Mouse (Mus musculus) kidney, postnatal 25 days (tissue): ENCODE measurements around the gene Spdl1.
"Not testable (repeated sequence)": the region's sequence is repeated elsewhere in the genome, so short reads cannot be mapped to it uniquely, and the experiment has no call there.

ENCODE experiments used
- DNase-seq, 2 experiments: peaks; one replicate each; pipeline ENCODE4 v3.0.0; 2021; ENCODE audit warnings: mixed read lengths in 2 of 2

The Spdl1 gene

GRCm38 (mm10) chr11:34833318-34834086 is at the start of gene Spdl1:
TSS of gene Spdl1 (minus strand) at chr11:34833641.
- DNase-seq = peak; percentile 96 to 99

DNA sequence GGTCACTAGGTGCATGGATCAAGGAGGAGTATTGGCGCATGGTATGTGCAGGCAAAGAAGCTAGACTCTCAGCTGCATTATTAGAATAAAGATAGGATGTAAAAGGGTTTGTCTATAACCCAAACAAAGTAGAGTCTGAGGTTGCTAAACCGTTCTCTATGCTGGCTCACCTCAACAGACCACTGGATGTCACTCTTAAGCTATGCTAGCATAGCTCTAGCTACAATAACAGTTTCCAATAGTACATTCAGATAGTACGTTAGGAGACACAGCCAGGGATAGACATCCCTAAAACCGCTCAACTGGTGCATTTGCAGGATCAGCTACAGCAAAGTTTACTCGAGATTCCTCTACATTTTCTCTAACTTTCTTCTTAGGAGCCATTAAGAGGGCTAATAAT is 48.1 kb upstream of the Spdl1 start:
- DNase-seq = peak in 1 of 2 experiments; percentile 31

DNA sequence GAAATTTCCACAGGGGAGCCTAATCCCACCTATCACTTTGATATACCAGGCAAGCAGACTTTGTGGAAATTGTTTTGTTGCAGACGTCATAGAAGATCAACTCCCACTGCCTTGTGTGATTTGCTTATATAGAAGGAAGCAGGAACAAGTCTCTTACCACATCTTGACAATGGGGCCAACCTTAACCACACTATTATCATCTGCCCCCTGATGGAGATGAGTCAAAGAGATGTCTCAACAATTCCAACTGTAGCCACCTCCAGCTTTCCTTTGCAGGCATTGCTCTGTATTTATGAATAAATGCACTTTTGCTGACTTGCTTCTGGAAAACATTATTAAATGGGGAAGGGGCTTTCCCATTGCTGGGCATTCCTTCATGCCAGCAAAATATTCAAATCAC is 46.2 kb upstream of the Spdl1 start:
- no peak for DNase-seq

DNA sequence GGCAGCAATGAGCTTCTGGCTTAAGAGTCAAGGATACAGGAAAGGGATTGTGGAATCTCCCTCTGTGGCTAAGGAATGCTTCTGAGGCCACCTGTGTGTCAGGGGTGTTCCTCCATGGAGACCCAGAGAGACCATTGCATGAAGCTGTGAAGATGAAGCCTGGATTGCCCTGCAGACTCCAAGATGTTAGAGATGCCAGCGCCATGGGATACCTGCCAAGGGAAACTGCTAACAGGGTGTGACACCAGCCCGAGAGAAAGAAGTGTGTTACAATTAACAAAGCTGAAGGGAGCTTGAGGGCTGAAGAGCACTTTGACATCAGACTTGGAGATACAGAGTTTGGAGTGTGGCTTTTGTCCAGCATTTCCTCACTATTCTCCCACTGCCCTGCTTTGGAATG is 40.4 kb upstream of the Spdl1 start:
- DNase-seq = no peak

GRCm38 (mm10) chr11:34872432-34872831 is 39.0 kb upstream of the Spdl1 start:
- DNase-seq = no peak

GRCm38 (mm10) chr11:34871991-34872390 is 38.5 kb upstream of the Spdl1 start:
- DNase-seq = no peak

DNA sequence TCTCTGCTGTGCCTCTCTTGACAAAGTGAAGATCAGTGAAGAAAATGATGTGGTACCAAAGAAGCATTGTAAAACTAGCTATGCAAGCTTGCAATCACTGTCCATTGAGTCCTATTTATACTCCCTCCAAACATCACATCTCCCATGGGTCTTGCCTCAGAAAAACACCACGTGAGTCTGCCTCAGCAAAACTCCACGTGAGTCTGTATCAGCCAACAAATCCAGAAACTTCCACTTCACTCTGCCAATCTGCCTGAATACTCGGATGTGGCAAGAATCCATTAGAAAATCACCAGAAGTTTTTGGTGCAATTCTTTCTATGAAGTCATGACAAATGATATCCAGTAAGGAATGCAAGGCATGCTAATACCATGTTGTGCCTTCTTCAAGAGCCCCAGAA is 38.0 kb upstream of the Spdl1 start:
- DNase-seq = no peak

DNA sequence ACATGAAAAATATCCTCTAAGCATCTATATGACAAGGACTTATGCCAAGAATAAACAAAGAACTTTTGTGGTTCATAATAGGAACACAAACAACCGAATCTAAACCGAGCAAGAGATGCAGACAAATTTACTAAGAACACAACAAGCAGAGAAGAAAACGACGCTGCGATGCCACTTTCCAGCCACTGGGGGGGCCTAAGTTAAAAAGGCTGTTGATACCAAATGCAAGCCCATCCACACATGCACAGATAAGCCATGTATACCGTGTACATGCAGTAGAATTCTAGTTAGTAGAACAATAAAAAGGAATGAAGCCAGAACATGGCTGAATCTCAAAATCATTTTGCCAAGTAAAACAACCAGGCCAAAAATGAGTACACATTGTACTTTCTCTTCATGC is 35.2 kb upstream of the Spdl1 start:
- no peak for DNase-seq

DNA sequence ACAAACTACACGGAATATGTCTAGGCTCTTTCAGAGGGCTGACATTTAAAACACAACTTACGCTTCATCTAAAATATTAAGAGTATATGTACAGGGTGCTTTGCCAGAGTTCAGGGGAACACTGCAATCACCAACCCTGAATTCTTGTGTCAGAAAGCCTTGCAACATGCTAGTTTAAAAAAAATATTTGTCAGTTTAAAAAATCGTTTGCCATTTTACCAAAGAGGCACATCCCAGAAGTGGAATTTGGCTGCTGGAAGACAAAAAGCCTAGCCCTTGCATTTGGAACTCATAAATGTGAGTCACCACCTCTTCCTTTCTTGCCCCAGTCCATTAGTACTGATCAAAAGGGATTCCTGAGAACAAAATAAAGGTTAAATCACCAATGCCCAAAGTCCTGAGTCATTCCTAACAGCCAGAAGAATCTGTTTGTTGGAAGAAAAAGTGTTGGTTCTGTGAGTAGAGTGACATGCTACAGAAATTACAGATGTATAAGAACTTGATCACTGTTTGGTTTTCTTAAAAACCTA is 32.4 kb upstream of the Spdl1 start:
- DNase-seq = no peak

DNA sequence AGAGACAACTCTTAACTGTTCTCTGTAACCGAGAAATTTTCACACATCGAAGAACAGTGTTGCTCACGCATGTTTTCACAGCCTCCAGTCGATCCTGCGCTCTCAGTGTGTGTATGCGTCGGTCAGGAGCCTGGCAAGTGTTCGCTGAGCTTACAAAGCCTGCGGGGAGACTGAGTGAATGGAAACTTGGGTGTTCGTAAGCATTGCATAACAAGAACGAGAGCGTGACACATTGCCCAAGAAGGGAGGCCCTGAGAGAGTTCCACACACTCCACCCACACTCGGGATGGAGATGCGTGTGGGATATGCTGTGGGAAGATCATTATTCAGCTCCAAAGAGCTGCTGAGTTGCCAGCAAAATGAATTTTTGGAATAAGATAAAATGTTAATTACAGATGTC is 31.7 kb upstream of the Spdl1 start:
- no peak for DNase-seq

DNA sequence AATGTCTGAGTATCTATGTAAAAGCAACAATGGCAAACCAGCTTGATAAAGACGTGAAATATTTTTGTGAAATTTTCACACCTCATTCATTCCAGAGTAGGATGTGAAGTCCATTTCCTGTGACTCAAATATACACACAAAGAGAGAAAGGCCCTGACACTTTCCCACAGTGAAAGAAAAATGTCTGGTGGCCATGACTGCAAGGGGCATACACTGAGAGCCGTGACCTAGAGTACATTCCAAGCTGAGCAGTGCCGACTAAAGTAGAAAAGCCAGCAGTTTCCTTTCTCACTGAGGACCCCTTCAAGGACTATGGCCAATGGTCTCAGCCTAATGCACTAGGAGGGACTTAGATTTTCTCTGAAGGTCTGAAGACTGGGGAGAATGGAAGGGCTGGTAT is 23.2 kb upstream of the Spdl1 start:
- no peak for DNase-seq

- no peak for DNase-seq
Observed at GRCm38 (mm10) chr11:34846268-34846652, 12.8 kb upstream of the Spdl1 start.

DNA sequence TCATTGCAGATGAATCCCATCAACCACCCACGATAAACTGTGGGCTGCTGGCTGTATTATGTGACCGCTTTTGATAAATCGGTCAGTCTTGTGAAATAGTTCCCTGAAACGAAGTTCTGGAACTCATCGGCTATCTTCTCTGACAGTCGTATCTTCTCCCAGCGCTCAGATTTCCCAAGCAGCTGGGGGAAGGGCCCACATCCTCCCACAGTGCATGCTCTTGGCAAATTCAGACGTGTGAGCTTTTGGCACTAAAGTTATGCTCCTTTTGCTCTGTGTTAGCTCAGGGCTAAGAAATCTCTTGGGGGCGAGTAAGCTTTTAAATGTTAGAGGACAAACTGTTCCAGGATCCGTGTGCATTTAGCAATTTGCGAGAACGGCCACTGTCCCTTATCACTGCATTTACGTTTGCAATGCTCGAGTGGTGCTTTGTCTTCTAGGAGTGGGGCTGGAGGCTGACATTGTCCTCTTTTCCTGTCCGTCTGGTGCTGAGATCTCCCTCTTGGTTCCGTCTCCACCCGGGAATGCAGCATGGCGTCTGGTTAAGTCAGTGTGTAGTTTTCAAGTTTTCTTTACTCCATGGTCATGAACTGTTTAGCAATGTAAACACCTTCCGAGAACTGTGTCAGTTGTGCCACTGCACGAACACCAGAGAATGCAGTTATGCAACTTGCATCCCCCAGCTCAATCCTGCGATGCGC is 12.3 kb upstream of the Spdl1 start:
- DNase-seq = peak; percentile 7 to 45

DNA sequence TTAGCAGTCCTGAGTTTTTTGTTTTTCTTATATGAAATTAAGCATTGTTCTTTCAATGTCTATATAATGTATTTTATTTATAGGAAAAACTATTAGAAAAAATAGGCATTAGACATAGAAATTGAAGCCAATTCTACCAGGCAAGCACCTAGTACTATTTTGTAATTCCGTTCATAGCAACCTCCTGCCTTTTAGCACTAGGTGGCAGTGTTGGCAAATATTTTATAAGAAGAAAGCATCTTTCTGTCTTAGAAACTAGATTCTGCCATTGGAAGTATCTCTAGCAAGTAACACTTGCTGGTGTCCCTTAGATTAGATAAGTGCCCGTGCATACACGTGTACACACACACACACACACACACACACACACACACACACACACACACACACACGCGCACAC is 10.1 kb upstream of the Spdl1 start:
- peak in 1 of 2 experiments; percentile 21 for DNase-seq

- no peak for DNase-seq
Observed at GRCm38 (mm10) chr11:34840283-34840682, 6.8 kb upstream of the Spdl1 start.

- DNase-seq = no peak
Observed at GRCm38 (mm10) chr11:34839051-34839450, 5.6 kb upstream of the Spdl1 start.

- DNase-seq = peak in 1 of 2 experiments; percentile 13
Observed at GRCm38 (mm10) chr11:34836272-34836671, 2.8 kb upstream of the Spdl1 start.

DNA sequence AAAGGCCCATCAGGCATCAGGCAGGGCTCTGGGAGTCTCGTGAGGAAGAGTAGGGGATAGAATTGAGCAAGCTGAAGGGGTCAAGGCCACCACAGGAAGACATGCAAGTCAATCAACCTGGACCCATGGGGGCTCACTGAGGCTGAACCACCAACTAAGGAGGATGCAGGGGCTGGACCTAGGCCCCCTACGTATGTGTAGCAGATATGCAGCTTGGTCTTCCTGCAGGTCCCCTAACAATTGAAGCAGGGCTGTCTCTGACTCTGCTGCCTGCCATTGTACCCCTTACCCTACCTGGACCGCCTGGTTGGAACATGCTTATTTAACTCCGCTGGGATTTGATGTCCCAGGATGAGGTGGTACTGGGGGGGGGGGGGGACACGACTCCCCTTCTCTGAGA is 763 bp downstream of the Spdl1 start:
- no peak for DNase-seq

DNA sequence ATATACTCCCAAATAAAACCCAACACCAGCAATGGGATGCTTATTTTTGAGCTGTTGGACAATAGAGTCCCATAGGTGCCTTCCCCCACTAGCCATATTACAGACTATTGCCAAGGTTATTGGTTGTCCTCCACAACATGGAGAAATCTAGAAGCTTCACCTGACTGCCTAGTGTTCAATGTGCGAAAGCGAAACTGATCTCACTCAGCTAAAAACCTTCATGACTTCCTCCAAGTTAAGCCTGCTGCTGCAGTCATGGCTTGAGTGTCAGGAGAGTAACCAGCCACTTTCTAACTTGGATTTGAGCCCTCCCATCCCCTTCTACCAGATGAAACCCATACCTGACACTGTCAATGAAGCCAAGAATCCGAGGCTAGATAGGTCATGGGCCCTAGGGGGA is 5.6 kb downstream of the Spdl1 start:
- DNase-seq = no peak

GRCm38 (mm10) chr11:34826940-34827339 is 6.5 kb downstream of the Spdl1 start:
- no peak for DNase-seq

DNA sequence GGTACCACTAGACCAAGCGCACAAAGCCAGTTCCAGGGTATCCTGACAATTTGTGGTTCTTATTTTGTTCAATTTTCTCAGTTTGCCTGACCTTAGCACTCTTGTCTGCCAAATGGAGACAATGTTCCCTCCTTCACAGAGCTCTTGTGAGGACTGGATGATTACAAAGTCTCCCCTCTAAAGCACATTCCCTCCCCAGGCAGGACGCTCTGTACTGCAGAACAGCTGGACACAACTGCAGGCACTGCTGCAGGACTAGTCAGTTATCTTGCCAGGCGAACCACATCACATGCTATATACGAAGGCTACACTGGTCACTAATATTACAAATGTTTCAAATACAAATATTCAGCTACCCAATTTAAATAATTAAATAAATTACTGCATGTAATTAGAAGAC is 8.7 kb downstream of the Spdl1 start:
- DNase-seq = no peak

- DNase-seq = peak in 1 of 2 experiments; percentile 10
Observed at GRCm38 (mm10) chr11:34814767-34815166, 18.7 kb downstream of the Spdl1 start.

GRCm38 (mm10) chr11:34814319-34814718 is 19.1 kb downstream of the Spdl1 start:
- no peak for DNase-seq

DNA sequence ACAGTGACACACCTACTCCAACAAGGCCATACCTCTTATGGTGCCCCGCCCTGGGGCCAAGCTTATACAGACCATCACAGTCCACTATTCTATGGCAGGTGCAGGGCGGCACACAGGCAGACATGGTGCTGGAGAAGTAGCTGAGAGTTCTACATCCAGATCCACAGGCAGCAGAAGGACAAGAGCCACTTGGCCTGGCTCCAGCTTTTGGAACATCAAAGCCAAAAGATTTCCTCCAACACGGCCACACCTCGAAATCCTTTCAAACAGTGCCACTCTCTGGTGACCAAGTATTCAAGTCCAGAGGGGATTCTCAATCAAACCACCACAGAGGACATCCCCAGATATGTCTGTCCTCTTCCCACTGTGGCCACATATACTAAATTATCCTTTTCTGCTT is 28.4 kb downstream of the Spdl1 start:
- not testable (repeated sequence) for DNase-seq
